Mouse (Mus musculus) hindbrain, postnatal 0 days (tissue): Measurements from ENCODE around the gene Fam169a. TPM values are rescaled to one million over a fixed set of nuclear protein-coding genes. Genes with fewer than 3 reads are reported as not detected.
"Not testable (repeated sequence)": the region's sequence is repeated elsewhere in the genome, so short reads cannot be mapped to it uniquely, and the experiment has no call there.

Experiments
- ATAC-seq: fragments of 200-750 bp; cut with Nextera tagmentation; 2 replicates; pipeline ENCODE4 v1.8.0; 2017; ENCODE audit warnings: mild to moderate bottlenecking, moderate TSS enrichment, moderate library complexity
- DNase-seq: peaks from one replicate; pipeline ENCODE4 v3.0.0-alpha.2; 2015; ENCODE audit warnings: low spot score
- H3K27ac ChIP-seq: fragments of 300-500 bp; sonication (generic); 2 replicates; pipeline ENCODE4 v1.5.1; 2014; ENCODE audit warnings: mild to moderate bottlenecking
- H3K27me3 ChIP-seq: fragments of 300-500 bp; sonication (generic); 2 replicates; pipeline ENCODE4 v1.6.1; 2014; ENCODE audit warnings: low read length, mixed read lengths; ENCODE audit not compliant: insufficient read depth
- H3K36me3 ChIP-seq: fragments of 300-500 bp; sonication (generic); 2 replicates; pipeline ENCODE4 v1.6.1; 2014; ENCODE audit warnings: low read length, mixed read lengths; ENCODE audit not compliant: insufficient read depth
- H3K4me1 ChIP-seq: fragments of 300-500 bp; sonication (generic); 2 replicates; pipeline ENCODE4 v1.6.1; 2014; ENCODE audit warnings: antibody characterized with exemption, low read length, mixed read lengths; ENCODE audit not compliant: insufficient read depth
- H3K4me2 ChIP-seq: fragments of 300-500 bp; sonication (generic); 2 replicates; pipeline ENCODE4 v1.6.1; 2014; ENCODE audit warnings: low read depth, mild to moderate bottlenecking, low read length, moderate library complexity, mixed read lengths
- H3K4me3 ChIP-seq: fragments of 300-500 bp; sonication (generic); 2 replicates; pipeline ENCODE4 v1.5.1; 2014; ENCODE audit warnings: low read length
- H3K9ac ChIP-seq: fragments of 300-500 bp; sonication (generic); replicated peaks from 2 replicates; pipeline ENCODE4 v1.6.1; 2014; ENCODE audit warnings: mild to moderate bottlenecking, low read length, moderate library complexity, mixed read lengths
- H3K9me3 ChIP-seq: fragments of 300-500 bp; sonication (generic); 2 replicates; pipeline ENCODE4 v1.6.1; 2016; ENCODE audit warnings: low read length, mixed read lengths
- CTCF ChIP-seq: IDR thresholded peaks from 2 replicates; pipeline ENCODE4 v1.5.1; 2016; ENCODE audit warnings: antibody characterized with exemption, control low read depth, low read depth
- WGBS: fragments of 180-500 bp; shearing (Covaris S2); extraction: QIAGEN DNeasy Blood & Tissue Kit; methylation state at CpG from one replicate; pipeline ENCODE4 v1.1.7; 2014; 5-methylcytosine and 5-hydroxymethylcytosine counted together
- polyA plus RNA-seq: library from polyadenylated mRNA; unstranded; fragments of >200 nt; fragmentation: Nextera tagmentation; extraction: Ambion mirVana; gene quantifications from 2 replicates; pipeline ENCODE4 v1.2.1, GENCODE M21; 2015
- total RNA-seq: library from RNA; depleted of rRNA; stranded (reverse); fragments of >200 nt; gene quantifications from 2 replicates; pipeline ENCODE4 v1.2.3, GENCODE M21; 2014

Gene Fam169a
- total and polyA plus RNA-seq, 2 experiments from 2014 or later, result 24.8 to 27.8 TPM

DNA sequence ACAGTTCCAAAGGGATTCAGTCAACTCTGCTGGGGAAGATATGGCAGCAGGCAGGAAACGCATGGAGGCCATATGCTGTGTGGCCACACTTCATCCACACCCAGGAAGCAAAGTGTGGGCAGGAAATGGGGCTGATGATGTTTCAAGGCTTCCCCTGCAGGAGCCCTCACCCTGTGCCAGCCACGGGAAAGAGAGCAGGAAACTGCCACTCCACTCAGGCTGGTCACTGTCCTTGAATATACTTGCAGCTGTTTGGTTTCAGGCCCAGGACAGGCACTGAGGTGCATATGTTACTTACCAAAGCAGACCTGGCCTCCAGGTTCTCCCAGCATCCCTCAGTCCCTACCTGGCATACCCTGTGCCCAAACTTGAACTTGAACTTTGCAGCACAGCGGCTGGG lies 2.7 kb upstream of the Fam169a start:
- Histone ChIP-seq H3K27ac (no peak overlapping the region), H3K4me3 (no peak overlapping the region), H3K36me3 (no peaks in the 10 kb centered on the region), H3K4me1 (no peaks in the 10 kb centered on the region), H3K9me3 (no peaks in the 10 kb centered on the region), H3K27me3 (no peaks in the 10 kb centered on the region), H3K4me2 (no peak overlapping the region), H3K9ac (no peak overlapping the region)
- whole genome bisulfite sequencing, result 46% methylated on average over 3 of the region's 3 CpGs
- TF ChIP-seq CTCF, result no peak
- ATAC-seq (no peak), DNase-seq (no peak)

- not testable (repeated sequence) for H3K4me2 ChIP-seq, H3K9ac ChIP-seq, H3K27me3 ChIP-seq, ATAC-seq, DNase-seq, H3K4me3 ChIP-seq, H3K4me1 ChIP-seq, H3K27ac ChIP-seq, H3K9me3 ChIP-seq, H3K36me3 ChIP-seq
- WGBS, result 41% methylated on average over 18 of the region's 18 CpGs
These were observed 2.1 kb upstream of the Fam169a start for GRCm38 (mm10) chr13:97064844-97065621.

GRCm38 (mm10) chr13:97067691-97068090 lies 605 bp downstream of the Fam169a start:
- no peaks in the 10 kb centered on the region for H3K4me1 ChIP-seq
- H3K36me3 ChIP-seq, result no peaks in the 10 kb centered on the region
- no peak overlapping the region for H3K9ac ChIP-seq
- 16% methylated on average over 6 of the region's 6 CpGs for WGBS
- no peak for DNase-seq
- no peaks in the 10 kb centered on the region for H3K27me3 ChIP-seq
- ATAC-seq, result no peak
- H3K27ac ChIP-seq, result no peak overlapping the region
- H3K9me3 ChIP-seq, result no peaks in the 10 kb centered on the region
- no peak for TF ChIP-seq CTCF
- H3K4me3 ChIP-seq, result no peak overlapping the region
- no peak overlapping the region for H3K4me2 ChIP-seq

DNA sequence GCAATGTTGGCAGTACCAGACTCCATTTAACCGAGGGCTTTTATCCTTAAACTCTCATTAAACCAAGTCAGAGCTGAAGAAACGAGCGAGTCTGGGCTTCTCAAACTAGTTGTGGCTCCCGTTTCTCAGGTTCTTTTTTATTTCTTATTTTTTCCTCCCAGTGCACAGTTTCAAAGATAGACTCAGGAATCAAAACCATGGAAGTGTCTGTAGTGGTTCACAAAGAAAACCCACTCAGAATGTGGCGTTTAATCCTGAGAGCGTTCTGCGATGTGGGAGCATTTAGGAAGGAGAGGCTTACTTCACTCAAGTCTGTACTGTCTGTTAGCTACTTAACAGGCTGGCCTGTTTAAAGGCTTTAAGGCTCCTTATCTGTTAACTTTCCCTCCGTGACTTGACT lies 1.1 kb downstream of the Fam169a start:
- DNase-seq (no peak), ATAC-seq (no peak)
- Histone ChIP-seq H3K27ac (no peak overlapping the region), H3K9ac (no peak overlapping the region), H3K9me3 (no peaks in the 10 kb centered on the region), H3K4me3 (no peak overlapping the region), H3K4me2 (no peak overlapping the region), H3K4me1 (no peaks in the 10 kb centered on the region), H3K27me3 (no peaks in the 10 kb centered on the region), H3K36me3 (no peaks in the 10 kb centered on the region)
- TF ChIP-seq CTCF, result no peak
- WGBS, result 54% methylated on average over 8 of the region's 8 CpGs

- WGBS, result under 1% methylated on average over 71 of the region's 85 CpGs
- no peaks in the 10 kb centered on the region for H3K36me3 ChIP-seq
- peak overlapping the region; percentile 91 for H3K27ac ChIP-seq
- peak overlapping the region; percentile 76 for H3K4me2 ChIP-seq
- no peak for TF ChIP-seq CTCF
- H3K4me3 ChIP-seq, result peak overlapping the region; percentile 85
- H3K9me3 ChIP-seq, result no peaks in the 10 kb centered on the region
- ATAC-seq (peak; percentile 84), DNase-seq (peak; percentile 83)
- peak overlapping the region; percentile 84 for H3K9ac ChIP-seq
- H3K27me3 ChIP-seq, result no peaks in the 10 kb centered on the region
- H3K4me1 ChIP-seq, result no peaks in the 10 kb centered on the region
These were observed 4.0 kb downstream of the Fam169a start for GRCm38 (mm10) chr13:97070931-97071625.

GRCm38 (mm10) chr13:97071626-97072241 lies 4.6 kb downstream of the Fam169a start:
- no peaks in the 10 kb centered on the region for H3K36me3 ChIP-seq
- peak overlapping the region; percentile 91 for H3K27ac ChIP-seq
- TF ChIP-seq CTCF, result no peak
- ATAC-seq, result peak; percentile 86
- peak overlapping the region; percentile 84 for H3K9ac ChIP-seq
- peak overlapping the region; percentile 85 for H3K4me3 ChIP-seq
- H3K27me3 ChIP-seq, result no peaks in the 10 kb centered on the region
- WGBS, result under 1% methylated on average over 59 of the region's 76 CpGs
- H3K4me1 ChIP-seq, result no peaks in the 10 kb centered on the region
- peak overlapping the region; percentile 76 for H3K4me2 ChIP-seq
- H3K9me3 ChIP-seq, result no peaks in the 10 kb centered on the region
- DNase-seq, result peak; percentile 54
